Mouse (Mus musculus) intestine, embryonic 14.5 days (tissue): ENCODE measurements around the gene Edaradd. TPM values are rescaled to one million over a fixed set of nuclear protein-coding genes. Genes with fewer than 3 reads are reported as not detected.

ENCODE experiments used
- ATAC-seq: fragments of 200-750 bp; cut with Nextera tagmentation; replicated peaks from 2 replicates; pipeline ENCODE4 v1.8.0; 2017; ENCODE audit warnings: low read depth, moderate number of reproducible peaks, moderate TSS enrichment, moderate library complexity; ENCODE audit not compliant: low FRiP score, low TSS enrichment
- DNase-seq: peaks from one replicate; pipeline ENCODE4 v3.0.0-alpha.2; 2018; ENCODE audit warnings: low spot score
- H3K27ac ChIP-seq: fragments of 300-500 bp; sonication (generic); 2 replicates; pipeline ENCODE4 v1.5.1; 2014; ENCODE audit warnings: low read depth, mild to moderate bottlenecking, control low read depth
- H3K27me3 ChIP-seq: fragments of 300-500 bp; sonication (generic); replicated peaks from 2 replicates; pipeline ENCODE4 v1.6.1; 2014; ENCODE audit warnings: low read length, control low read depth; ENCODE audit not compliant: control insufficient read depth, insufficient read depth
- H3K36me3 ChIP-seq: fragments of 300-500 bp; sonication (generic); 2 replicates; pipeline ENCODE4 v1.6.1; 2014; ENCODE audit warnings: low read length, control low read depth; ENCODE audit not compliant: control insufficient read depth, insufficient read depth
- H3K4me1 ChIP-seq: fragments of 300-500 bp; sonication (generic); replicated peaks from 2 replicates; pipeline ENCODE4 v1.6.1; 2014; ENCODE audit warnings: low read length, control low read depth, mixed read lengths; ENCODE audit not compliant: control insufficient read depth, insufficient read depth
- H3K4me2 ChIP-seq: fragments of 300-500 bp; sonication (generic); 2 replicates; pipeline ENCODE4 v1.6.1; 2014; ENCODE audit warnings: low read length
- H3K4me3 ChIP-seq: fragments of 300-500 bp; sonication (generic); 2 replicates; pipeline ENCODE4 v1.5.1; 2014; ENCODE audit warnings: low read depth, low read length, control low read depth, mixed read lengths
- H3K9ac ChIP-seq: fragments of 300-500 bp; sonication (generic); 2 replicates; pipeline ENCODE4 v1.6.1; 2014; ENCODE audit warnings: mild to moderate bottlenecking, low read length
- H3K9me3 ChIP-seq: fragments of 300-500 bp; sonication (generic); 2 replicates; pipeline ENCODE4 v1.6.1; 2016; ENCODE audit warnings: low read length, control low read depth; ENCODE audit not compliant: control insufficient read depth
- WGBS: fragments of 180-500 bp; shearing (Covaris S2); extraction: QIAGEN DNeasy Blood & Tissue Kit; methylation state at CpG from one replicate; pipeline ENCODE4 v1.1.7; 2014; 5-methylcytosine and 5-hydroxymethylcytosine counted together
- polyA plus RNA-seq: library from polyadenylated mRNA; unstranded; fragments of >200 nt; fragmentation: Nextera tagmentation; extraction: Ambion mirVana; gene quantifications from 2 replicates; pipeline ENCODE4 v1.2.1, GENCODE M21; 2014

The Edaradd gene
- polyA plus RNA-seq, 1 experiment from 2014 or later: 1.5 TPM

GRCm38 (mm10) chr13:12433843-12434242, 86.4 kb downstream of the Edaradd start:
- H3K4me3 ChIP-seq: no peak overlapping the region
- WGBS: 87% methylated on average over 5 of the region's 5 CpGs
- H3K36me3 ChIP-seq: peaks cover 83% of the 10 kb centered on the region
- no peak overlapping the region for H3K27ac ChIP-seq
- no peaks in the 10 kb centered on the region for H3K27me3 ChIP-seq
- H3K4me1 ChIP-seq: no peaks in the 10 kb centered on the region
- H3K9ac ChIP-seq: no peak overlapping the region
- no peak overlapping the region for H3K4me2 ChIP-seq
- no peak for ATAC-seq
- H3K9me3 ChIP-seq: no peaks in the 10 kb centered on the region
- no peak for DNase-seq

- Histone ChIP-seq H3K27me3 (no peaks in the 10 kb centered on the region), H3K27ac (no peak overlapping the region), H3K36me3 (peaks cover 91% of the 10 kb centered on the region), H3K4me3 (no peak overlapping the region), H3K9ac (no peak overlapping the region), H3K9me3 (no peaks in the 10 kb centered on the region), H3K4me1 (no peaks in the 10 kb centered on the region), H3K4me2 (no peak overlapping the region)
- no peak for DNase-seq
- WGBS: 94% methylated on average over 13 of the region's 13 CpGs
- ATAC-seq: no peak
Observed at GRCm38 (mm10) chr13:12428556-12428955, 91.7 kb downstream of the Edaradd start.

Other genes starting within 250 kb of the Edaradd start
- gene Actn2, start 179.7 kb downstream of the Edaradd start, polyA plus RNA-seq: 0.34 and 0.39 TPM in 2 replicates
- gene Heatr1, start 125.4 kb downstream of the Edaradd start, polyA plus RNA-seq: 31.1 and 34.6 TPM in 2 replicates
- 27.3 and 28.2 TPM in 2 replicates for gene Lgals8, start 55.5 kb downstream of the Edaradd start, polyA plus RNA-seq
- gene Ero1lb, start 45.4 kb upstream of the Edaradd start, polyA plus RNA-seq: 5.7 and 6.7 TPM in 2 replicates